Mouse (Mus musculus) heart, postnatal 10 days (tissue): ENCODE results near the gene Rbm48. TPM values are rescaled to one million over a fixed set of nuclear protein-coding genes. Genes with fewer than 3 reads are reported as not detected.
"Not testable (repeated sequence)": the region's sequence is repeated elsewhere in the genome, so short reads cannot be mapped to it uniquely, and the experiment has no call there.

Experiments used
- DNase-seq, 2 experiments: peaks; one replicate each; pipeline ENCODE4 v3.0.0; 2021
- intact Hi-C: fragments of 180-260 bp; cut with DNase I; formaldehyde crosslinking; loops from one replicate; pipeline ENCODE4 v1.15.1; 2025
- total RNA-seq, 2 experiments: library from RNA; stranded (reverse); gene quantifications; 2 replicates each; pipeline ENCODE4 v1.2.3; 2021

Rbm48 gene
- total RNA-seq, result 1 to 10 TPM; 5.9 to 6.6 TPM

- DNase-seq, result peak; percentile 80 to 87
- intact Hi-C loops, result no loop called here
Observed at GRCm38 (mm10) chr5:3596399-3596766, at the start of gene Rbm48. Gene Rbm48 (minus strand): TSS chr5:3596585.

GRCm38 (mm10) chr5:3645326-3645725 is 48.9 kb upstream of the Rbm48 start:
- intact Hi-C loops, result loop anchor here (5.0 kb wide), 1 partner anchor 462 kb away; no protein-coding TSS in a partner anchor
- DNase-seq, result no peak

GRCm38 (mm10) chr5:3644621-3645020 is 48.2 kb upstream of the Rbm48 start:
- intact Hi-C loops, result loop anchor here (5.0 kb wide), 1 partner anchor 463 kb away; no protein-coding TSS in a partner anchor
- DNase-seq, result no peak

DNA sequence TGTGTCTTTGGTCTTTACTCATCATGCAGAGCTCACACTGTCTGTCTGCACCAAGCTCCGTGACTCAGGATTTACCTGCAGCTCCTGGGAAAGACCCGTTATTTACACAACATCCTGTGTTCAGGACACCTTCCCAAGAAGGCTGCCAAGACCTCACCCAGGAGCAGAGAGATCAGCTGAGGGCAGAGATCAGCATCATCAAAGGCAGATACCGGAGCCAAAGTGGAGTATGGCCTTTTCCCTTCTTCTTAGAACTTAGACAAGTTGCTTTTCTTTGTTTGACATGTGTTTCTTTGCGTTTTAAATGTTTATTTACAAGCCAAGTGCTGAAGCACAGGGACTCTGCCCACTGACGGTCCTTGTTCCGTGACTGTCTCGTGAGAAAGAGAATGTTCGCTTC is 38.9 kb upstream of the Rbm48 start:
- no peak for DNase-seq
- intact Hi-C loops, result no loop called here

DNA sequence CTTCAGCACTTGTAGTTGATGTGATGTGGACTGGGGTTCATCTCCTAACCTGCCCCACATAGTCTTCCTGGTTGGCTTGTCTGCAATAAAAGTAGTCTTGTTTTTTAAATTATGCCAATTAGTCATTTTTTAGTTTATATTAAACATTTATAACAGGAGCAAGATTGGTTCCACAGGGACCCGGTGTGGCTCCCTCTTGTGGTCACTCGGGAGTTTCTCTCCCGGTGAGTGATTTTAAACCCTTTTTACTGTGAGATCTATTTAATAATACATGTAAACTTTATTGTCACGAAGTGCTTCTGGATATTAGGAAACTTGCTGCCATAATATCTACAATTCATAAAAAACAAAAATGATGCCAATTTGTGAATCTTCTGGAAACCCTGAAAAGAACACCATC is 37.6 kb upstream of the Rbm48 start:
- DNase-seq, result no peak
- intact Hi-C loops, result no loop called here

DNA sequence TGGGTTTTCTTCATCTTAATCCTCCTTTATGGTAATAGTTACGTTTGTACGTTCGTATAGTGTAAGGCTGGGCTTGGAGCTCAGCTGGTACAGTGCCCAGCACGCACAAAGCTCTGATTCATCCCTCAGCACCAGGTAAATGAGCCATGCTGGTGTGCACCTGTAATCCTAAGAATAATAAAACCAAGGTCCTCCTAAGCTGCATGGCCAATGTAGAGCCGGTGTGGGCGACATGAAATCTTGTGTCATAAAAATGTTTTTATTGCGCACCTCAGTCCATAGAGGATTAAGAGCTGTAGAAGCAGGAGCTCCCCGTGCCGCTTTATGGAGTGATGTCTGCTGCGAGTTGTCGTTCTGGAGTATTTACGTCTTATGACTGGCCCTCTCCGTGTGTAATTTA is 36.9 kb upstream of the Rbm48 start:
- intact Hi-C loops, result no loop called here
- no peak for DNase-seq

DNA sequence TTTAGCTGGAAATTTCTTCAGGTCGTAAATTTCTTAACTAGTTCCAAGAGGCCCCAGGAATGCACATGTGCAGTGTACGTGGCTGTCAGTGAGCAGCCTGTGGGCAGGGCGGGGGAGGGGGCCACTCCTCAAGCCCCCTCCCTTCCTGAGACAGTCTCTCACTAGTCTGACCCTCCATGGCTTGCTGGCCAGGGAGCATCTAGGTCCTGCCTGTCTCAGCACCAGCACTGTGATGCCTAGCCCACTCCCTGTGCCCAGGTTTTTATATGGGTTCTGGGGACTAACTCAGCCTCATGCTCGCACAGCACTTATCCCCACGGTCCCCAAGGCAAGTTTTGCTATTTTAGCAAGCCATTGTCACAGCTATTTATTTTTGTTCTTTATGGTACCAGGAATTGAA is 35.9 kb upstream of the Rbm48 start:
- intact Hi-C loops, result no loop called here
- no peak for DNase-seq

DNA sequence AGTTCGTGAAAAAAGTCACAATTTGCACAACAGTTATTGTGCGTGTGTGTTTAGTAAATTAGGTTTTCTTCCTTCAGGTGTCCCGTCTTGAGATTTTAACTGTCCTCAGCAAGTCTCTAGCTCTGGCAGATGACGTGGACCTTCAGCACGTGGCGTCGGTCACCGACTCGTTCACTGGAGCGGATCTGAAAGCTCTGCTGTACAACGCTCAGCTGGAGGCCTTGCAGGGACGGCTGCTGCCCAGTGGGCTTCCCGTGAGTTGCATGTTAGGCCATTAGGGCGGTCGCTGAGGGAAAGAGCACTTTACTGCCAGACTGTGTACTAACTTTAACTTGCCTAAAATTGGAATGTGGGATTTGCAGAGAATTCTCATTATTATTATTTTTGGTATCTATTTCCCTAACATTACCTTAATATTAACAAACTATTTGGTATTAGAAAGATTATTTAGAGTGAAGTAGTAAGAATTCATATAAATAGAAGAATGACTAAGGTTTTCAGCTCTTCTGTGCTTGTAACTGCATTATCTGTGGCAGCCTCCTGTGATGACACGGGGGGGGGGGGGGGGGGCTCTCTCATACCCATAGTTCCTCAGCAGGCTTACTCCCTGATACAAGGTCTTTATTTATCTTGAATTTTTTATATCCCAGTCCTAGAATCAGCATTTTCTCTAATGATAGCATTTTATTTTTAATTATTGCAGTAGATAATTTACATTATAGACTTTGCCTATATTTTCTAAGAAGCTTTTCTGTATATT is 35.3 kb upstream of the Rbm48 start:
- intact Hi-C loops, result no loop called here
- no peak for DNase-seq

- intact Hi-C loops, result no loop called here
- DNase-seq, result no peak
Observed at GRCm38 (mm10) chr5:3630055-3630454, 33.7 kb upstream of the Rbm48 start.

GRCm38 (mm10) chr5:3620486-3620885 is 24.1 kb upstream of the Rbm48 start:
- DNase-seq, result no peak
- intact Hi-C loops, result no loop called here

DNA sequence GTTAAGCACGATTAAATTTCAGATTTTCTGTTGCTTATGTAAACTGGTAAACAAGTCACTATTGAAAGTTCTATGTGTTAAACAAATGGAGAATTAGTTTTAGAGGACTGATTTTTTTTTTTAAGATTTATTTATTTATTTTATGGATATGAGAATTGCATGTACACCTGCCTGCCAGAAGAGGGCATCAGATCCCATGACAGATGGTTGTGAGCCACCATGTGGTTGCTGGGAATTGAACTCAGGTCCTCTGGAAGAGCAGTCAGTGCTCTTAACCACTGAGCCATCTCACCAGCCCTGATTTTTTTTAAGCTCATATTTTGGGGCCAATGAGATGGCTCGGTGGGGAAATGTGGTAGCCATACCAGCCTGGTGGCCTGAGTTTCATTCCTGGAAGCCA is 15.4 kb upstream of the Rbm48 start:
- intact Hi-C loops, DNase-seq: not testable (repeated sequence)

GRCm38 (mm10) chr5:3609241-3609640 is 12.9 kb upstream of the Rbm48 start:
- no peak for DNase-seq
- intact Hi-C loops, result no loop called here

GRCm38 (mm10) chr5:3607114-3607513 is 10.7 kb upstream of the Rbm48 start:
- no peak for DNase-seq
- intact Hi-C loops, result no loop called here

DNA sequence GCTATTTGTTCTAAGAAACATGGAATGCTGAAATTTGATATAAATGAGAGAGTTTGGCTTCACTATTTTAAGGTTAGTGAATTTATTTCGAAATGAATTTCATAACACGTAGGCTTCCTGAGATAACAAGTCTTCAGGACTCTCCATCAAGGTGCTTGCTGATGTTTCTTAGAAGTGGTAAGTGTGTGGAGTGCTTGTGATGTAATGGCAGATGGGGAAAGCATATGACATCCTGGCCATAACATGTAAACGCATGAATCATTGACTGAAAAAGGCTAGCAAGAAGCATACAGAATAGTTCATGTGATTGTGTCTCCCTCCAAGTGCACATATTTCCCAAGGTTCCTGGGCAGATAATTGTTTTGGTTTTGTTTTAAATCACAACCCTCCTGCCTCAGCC is 4.4 kb upstream of the Rbm48 start:
- intact Hi-C loops, result no loop called here
- no peak for DNase-seq

DNA sequence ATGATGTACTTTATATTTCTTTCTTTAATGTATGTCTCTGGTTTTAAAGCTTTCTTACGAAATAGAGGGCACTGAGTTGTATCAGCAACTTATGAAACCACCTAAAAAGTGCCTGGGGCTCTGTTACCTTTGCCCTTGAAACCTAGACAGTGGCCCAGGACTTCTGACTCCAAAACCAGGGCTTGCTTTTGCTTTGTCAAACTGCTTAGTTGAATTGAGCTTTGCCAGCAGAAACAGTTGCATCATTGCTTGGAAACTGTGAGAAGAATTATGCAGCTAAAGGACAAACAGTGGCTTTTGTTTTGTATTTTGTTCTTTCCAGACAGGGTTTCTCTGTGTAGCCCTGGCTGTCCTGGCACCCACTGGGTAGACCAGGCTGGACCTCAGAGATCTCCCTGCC is 3.9 kb upstream of the Rbm48 start:
- intact Hi-C loops, result no loop called here
- DNase-seq, result no peak

DNA sequence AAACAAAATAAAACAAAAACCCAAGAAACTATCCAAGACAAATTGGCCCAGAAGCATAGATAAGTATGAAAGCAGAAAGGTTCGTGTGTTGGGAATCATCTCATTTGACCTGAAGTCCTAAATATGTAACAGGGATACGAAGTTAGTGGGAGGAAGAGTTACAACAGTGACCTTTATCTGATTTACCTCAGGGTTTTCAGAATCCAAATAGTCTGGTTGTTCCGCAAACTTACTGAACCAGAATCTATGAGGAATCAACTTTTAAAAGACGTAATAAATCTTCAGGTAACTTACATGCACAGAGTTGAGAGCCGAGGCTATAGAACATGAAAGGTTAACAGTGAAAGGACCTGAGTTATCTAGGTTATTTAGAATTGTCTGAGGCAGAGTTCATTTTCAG is 2.4 kb upstream of the Rbm48 start:
- intact Hi-C loops, result no loop called here
- DNase-seq, result no peak

- intact Hi-C loops, result no loop called here
- DNase-seq, result no peak
Observed at GRCm38 (mm10) chr5:3597171-3597570, 786 bp upstream of the Rbm48 start.

- peak; percentile 97 to 98 for DNase-seq
- intact Hi-C loops, result no loop called here
Observed at GRCm38 (mm10) chr5:3595693-3596398, 539 bp downstream of the Rbm48 start, which contains the start of gene Pex1. Gene Pex1 (plus strand): TSS chr5:3596066.

- intact Hi-C loops, result no loop called here
- no peak for DNase-seq
Observed at GRCm38 (mm10) chr5:3579066-3579465, 17.3 kb downstream of the Rbm48 start.

- intact Hi-C loops, result no loop called here
- DNase-seq, result no peak
Observed at GRCm38 (mm10) chr5:3577939-3578338, 18.4 kb downstream of the Rbm48 start.

DNA sequence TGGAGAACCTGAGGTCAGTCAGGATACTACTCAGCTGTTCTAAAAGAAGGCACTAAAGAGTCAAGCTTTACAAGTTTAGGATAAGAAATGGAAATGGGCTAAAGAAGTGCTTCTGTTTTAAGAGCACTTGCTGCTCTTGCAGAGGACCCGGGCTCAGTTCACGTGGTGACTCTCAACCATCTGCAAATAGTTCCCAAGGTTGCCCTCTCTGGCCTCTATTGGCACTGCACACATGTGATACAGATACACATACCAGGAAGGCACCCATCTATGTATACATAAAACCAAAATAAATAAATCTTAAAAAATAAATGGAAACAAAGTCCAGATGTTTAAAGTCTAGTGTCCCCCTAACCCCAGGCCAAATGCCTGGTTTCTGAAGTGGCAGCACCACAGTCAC is 21.6 kb downstream of the Rbm48 start:
- intact Hi-C loops, result no loop called here
- DNase-seq, result no peak

- intact Hi-C loops, result no loop called here
- DNase-seq, result no peak
Observed at GRCm38 (mm10) chr5:3571266-3571665, 25.1 kb downstream of the Rbm48 start, which contains the start of gene 1700109H08Rik. Gene 1700109H08Rik (plus strand): TSS chr5:3571566.
